Mouse (Mus musculus): ENCODE measurements around the gene Masp1. TPM values are rescaled to one million over a fixed set of nuclear protein-coding genes. Genes with fewer than 3 reads are reported as not detected.

The Masp1 gene
- total and polyA plus RNA-seq, 3 experiments: 0.11 to 0.34 TPM; not detected in 1

DNA sequence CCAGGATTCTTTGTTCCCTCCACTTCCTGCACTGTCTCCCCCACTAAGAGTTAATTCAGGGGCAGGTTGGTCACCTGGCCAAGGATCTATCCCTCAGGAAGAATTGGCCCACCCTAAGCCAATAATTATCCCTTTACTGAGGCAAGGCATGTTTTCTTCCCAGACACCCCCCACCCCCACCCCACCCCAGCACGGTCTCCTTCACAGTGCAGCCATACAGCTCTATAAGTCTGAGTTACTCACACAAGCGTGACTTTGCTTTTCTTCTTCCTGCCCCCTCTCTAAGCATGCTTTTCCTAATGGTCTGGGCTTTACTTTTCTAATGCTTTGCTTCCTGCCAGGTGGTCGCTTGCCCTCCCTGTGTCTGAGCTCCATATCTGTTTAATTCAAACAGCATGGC is 118.7 kb downstream of the Masp1 start:
- H3K27me3 ChIP-seq (replicated peaks): no peaks in the 10 kb centered on the region
- dilution Hi-C loops (cut with MboI; ENCODE audit: extremely low pct_ligation_motif_present, extremely low pct_unique_long_range_greater_than_20kb, low sequenced_read_pairs) (no loop called here), in situ Hi-C loops (cut with MboI; ENCODE audit: low pct_ligation_motif_present, low pct_unique_long_range_greater_than_20kb, low sequenced_read_pairs) (no loop called here)
- H3K27ac ChIP-seq (ENCODE audit: insufficient read depth, low read depth): no peak overlapping the region
- DNase-seq (ENCODE audit: extremely low read depth): no peak
- no peak overlapping the region for H3K9ac ChIP-seq (ENCODE audit: insufficient read depth, low read depth)
- H3K4me1 ChIP-seq (ENCODE audit: control insufficient read depth in 1 of 2, insufficient read depth in 2 of 2): peaks cover 0 to 31% of the 10 kb centered on the region in 2 experiments; a peak in 2 of 4 replicates
- H3K4me3 ChIP-seq (replicated peaks in 1 of 3; ENCODE audit: low read depth in 2 of 3, low read length in 2 of 3, poor library complexity in 1 of 3): no peak overlapping the region
- no peak overlapping the region for H3K4me2 ChIP-seq (ENCODE audit: insufficient read depth, low read depth, poor library complexity, severe bottlenecking)
- no peaks in the 10 kb centered on the region for H3K36me3 ChIP-seq (replicated peaks in 1 of 2; ENCODE audit: control insufficient read depth in 1 of 2, insufficient read depth in 1 of 2, low read length in 1 of 2)
- no peaks in the 10 kb centered on the region for H3K79me2 ChIP-seq (replicated peaks; ENCODE audit: control insufficient read depth, extremely low read depth, insufficient read depth, poor library complexity, severe bottlenecking)
- TF ChIP-seq CHD1 (IDR thresholded peaks at IDR 0.05; ENCODE audit: low read depth, low read length) (no peak), MAZ (IDR thresholded peaks at IDR 0.05; ENCODE audit: low read depth, low read length) (no peak)
- no peaks in the 10 kb centered on the region for H3K9me3 ChIP-seq (replicated peaks; ENCODE audit: low read length)

GRCm38 (mm10) chr16:23401463-23401862 is 119.2 kb downstream of the Masp1 start:
- DNase-seq (ENCODE audit: extremely low read depth): no peak
- no peaks in the 10 kb centered on the region for H3K9me3 ChIP-seq (replicated peaks; ENCODE audit: low read length)
- H3K4me2 ChIP-seq (ENCODE audit: insufficient read depth, low read depth, poor library complexity, severe bottlenecking): no peak overlapping the region
- in situ Hi-C loops (cut with MboI; ENCODE audit: low pct_ligation_motif_present, low pct_unique_long_range_greater_than_20kb, low sequenced_read_pairs): no loop called here
- TF ChIP-seq TBP (conservative IDR thresholded peaks at IDR 0.05; ENCODE audit: low read depth, low read length) (no peak), POLR2A (IDR thresholded peaks at IDR 0.05; ENCODE audit: low read depth, low read length) (no peak), POLR2AphosphoS2 (IDR thresholded peaks at IDR 0.05; ENCODE audit: low read depth, low read length) (no peak), ZKSCAN1 (IDR thresholded peaks at IDR 0.05; ENCODE audit: borderline replicate concordance, low read depth, low read length) (no peak)
- dilution Hi-C loops (cut with MboI; ENCODE audit: extremely low pct_ligation_motif_present, extremely low pct_unique_long_range_greater_than_20kb, low sequenced_read_pairs): no loop called here
- H3K4me1 ChIP-seq (ENCODE audit: control insufficient read depth in 1 of 2, insufficient read depth in 2 of 2): peaks cover 0 to 31% of the 10 kb centered on the region in 2 experiments; a peak in 2 of 4 replicates
- no peaks in the 10 kb centered on the region for H3K79me2 ChIP-seq (replicated peaks; ENCODE audit: control insufficient read depth, extremely low read depth, insufficient read depth, poor library complexity, severe bottlenecking)
- H3K4me3 ChIP-seq (replicated peaks in 1 of 3; ENCODE audit: low read depth in 2 of 3, low read length in 2 of 3, poor library complexity in 1 of 3): no peak overlapping the region
- H3K36me3 ChIP-seq (replicated peaks in 1 of 2; ENCODE audit: control insufficient read depth in 1 of 2, insufficient read depth in 1 of 2, low read length in 1 of 2): no peaks in the 10 kb centered on the region
- H3K27ac ChIP-seq (ENCODE audit: insufficient read depth, low read depth): no peak overlapping the region
- no peak overlapping the region for H3K9ac ChIP-seq (ENCODE audit: insufficient read depth, low read depth)
- H3K27me3 ChIP-seq (replicated peaks): no peaks in the 10 kb centered on the region

Other genes starting within 250 kb of the Masp1 start
- not detected in 2 replicates for gene Rtp1, start 91.7 kb downstream of the Masp1 start, total RNA-seq (2012; rRNA removed)
- gene Rtp1, start 91.7 kb downstream of the Masp1 start, total RNA-seq (2014; rRNA removed): not detected in 2 replicates
- gene Rtp1, start 91.7 kb downstream of the Masp1 start, polyA plus RNA-seq (2012; ENCODE audit: insufficient read length, low read depth): not detected in 2 replicates
- gene Rtp4, start 524 bp downstream of the Masp1 start, total RNA-seq (2012; rRNA removed): not detected in 2 replicates
- gene Rtp4, start 524 bp downstream of the Masp1 start, total RNA-seq (2014; rRNA removed): 0.28 TPM in 2 replicates
- gene Rtp4, start 524 bp downstream of the Masp1 start, polyA plus RNA-seq (2012; ENCODE audit: insufficient read length, low read depth): 0.21 and 0.26 TPM in 2 replicates